Mouse (Mus musculus) yolk sac, embryonic 10.5 days (tissue): ENCODE measurements at regions not wholly inside any gene's neighbourhood (a gene's known extent, or its start where the extent isn't known, plus 50 kb on each side); places are given as distances from the start of the nearest gene placed in this dataset.

Experiments
- DNase-seq: peaks from one replicate; pipeline ENCODE4 v3.0.0-alpha.2; 2017; ENCODE audit warnings: low spot score

DNA sequence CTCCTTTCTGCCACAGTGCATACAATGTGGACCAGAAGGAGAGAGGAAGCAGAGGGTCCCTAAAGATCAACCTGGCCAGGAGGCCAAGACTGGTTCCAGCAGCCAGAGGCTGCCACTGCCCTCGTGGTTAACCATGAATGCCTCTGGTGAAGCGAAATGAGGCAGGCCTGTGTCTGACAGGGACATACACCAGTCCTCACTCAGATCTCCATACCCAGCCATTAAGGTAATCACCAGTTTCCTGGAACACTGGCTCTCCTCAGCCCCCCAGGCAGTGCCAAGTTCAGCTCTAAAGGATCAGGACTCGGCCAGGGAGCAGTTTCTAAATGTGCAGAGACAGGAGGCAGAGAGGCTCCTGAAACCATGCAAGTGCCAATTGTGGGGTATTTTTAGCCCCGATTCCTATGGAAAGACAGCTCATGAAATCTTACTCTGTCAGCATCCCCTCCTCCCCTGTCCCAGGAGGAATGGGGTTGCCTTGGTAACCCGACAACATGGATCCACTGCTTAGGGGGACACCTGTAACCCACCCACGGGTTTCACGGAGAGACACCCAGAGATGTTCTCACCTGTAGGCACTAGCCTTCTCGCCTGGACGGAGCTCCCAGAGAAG, 103.6 kb downstream of the Ier5 start:
- no peak for DNase-seq

DNA sequence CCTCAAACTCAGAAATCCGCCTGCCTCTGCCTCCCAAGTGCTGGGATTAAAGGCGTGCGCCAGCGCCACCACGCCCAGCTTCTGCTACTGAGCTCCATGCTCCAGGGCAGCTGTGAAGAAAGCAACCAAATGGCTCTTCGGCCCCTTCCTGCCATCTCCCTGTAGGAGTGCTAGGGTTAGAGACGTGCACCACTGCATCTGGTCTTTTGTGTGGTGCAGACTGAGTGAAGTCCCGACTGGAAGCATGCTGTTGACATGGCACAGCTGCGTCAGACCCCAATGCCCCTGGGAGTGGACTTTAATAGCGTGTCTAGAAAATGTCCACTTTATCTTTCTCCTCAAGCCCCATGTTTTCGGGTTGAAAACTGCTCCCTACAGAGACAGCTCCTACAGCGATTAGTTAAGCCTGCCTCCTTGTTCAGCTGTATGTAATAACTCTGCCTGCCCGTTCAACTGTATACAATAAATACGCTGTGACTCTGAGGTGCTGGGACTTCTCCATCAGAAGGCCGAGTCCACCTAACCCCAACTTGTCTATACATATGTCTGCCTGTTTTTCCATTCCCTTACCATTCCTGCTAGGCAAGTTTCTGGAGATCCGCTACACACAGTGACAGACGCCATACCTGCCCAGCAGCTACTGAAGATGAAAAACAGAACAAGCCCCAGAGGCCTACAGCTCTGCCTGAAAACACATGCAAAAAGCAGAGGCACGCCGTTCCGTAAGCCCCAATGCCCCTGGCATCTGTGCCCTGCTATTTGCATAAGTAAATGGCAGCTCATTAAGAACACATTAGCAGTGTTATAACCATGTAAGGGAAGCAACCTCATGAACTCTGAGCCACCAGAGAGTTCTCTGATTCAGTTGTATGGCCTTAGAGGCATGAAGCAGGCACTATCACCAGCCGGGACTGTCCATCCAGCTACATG, 105.2 kb downstream of the Ier5 start:
- no peak for DNase-seq

DNA sequence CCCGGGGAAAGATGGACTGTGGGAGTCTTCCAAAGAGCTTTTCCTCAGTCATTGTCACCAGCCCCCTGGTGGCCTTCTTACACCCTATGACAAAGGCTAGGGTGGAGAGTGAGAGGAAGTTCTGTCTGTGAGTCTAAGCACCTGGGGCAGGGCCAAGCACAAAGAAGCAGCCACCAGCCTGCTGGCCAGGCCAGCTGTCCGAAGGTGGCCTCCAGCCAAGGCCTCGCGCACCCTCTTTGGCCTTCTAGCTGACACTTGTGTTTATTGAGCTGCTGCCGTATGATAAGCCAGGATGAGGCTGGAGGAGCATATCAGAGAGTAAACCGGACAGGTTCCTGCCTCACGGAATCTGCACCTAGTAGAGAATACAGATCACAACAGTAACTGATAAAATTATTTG, 99.0 kb upstream of the Cacna1e start:
- DNase-seq = no peak

DNA sequence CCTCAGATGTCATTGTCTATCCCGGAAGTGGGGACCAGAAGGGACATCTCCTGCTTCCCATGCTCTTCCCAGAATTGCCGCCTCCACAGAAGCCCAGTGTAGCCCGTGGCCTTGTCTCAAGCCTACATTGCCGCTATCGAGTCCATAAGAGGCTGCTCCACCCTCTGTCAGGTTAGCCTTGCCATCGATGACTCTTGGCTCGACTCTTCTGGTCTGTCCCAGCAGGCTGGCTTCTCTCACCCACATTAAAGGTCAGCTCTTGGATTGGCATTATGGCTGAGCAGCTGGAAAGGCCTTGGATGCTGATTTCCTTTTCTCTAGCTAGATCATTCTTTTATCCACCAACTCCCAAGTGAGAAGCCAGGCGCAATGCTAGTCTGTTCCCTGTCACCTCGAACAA, 98.5 kb upstream of the Cacna1e start:
- no peak for DNase-seq

DNA sequence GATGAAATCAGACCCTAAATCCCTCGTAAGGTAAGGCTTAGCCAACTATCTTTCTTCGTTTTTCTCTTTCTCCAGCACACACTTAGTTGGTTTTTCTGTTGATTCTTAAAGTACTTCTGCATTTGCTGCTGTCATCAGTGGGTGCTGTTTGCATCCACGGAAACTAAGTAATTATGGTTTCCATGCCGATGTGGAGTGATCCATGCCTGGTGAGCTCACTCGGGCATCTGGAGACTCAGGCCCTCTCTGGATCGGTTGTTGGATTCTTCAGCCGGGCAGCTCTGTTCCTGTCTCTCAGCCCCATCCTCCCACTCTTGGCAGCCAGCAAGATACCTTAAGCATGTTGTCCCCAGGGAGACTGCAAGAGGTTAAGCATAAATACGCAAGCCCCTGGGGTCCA, 97.4 kb upstream of the Cacna1e start:
- DNase-seq = no peak

DNA sequence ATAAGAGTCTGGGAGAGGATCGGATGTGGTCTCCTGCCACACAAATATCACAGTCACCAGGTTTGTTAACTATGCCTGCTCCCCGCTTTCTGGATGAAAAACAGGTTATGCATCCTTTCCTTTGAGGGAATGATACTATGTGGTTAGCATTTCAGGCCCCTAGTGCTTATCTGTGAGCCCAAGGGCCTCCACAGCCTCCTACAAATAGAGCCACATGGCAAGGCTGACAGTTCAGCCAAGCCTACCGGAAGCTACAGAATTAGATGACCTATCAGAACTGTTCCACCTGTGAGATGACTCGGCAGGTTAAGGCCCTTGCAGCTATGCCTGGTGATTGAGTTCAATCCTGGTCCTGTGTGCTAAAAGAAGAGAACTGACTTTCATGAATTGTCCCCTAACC, 91.4 kb upstream of the Cacna1e start:
- DNase-seq = no peak

DNA sequence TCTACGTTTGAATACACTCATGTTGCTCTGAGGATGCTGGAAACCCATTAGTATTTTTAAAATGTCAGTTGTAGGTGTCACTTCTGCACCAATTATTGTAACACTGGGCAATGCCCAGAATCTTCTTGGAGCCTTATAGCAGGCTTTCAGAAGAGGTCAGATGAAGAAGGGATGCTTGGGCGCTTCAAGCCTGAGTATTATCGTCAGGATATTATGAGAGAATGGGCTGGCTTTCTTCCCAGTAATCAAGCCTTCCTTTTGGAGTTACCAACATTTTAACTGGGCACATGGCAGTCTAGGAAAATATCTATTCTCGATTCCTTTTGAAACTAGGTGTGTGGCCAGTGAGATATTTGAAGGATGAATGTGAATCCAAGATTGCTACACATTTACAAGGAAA, 77.0 kb upstream of the Cacna1e start:
- no peak for DNase-seq

DNA sequence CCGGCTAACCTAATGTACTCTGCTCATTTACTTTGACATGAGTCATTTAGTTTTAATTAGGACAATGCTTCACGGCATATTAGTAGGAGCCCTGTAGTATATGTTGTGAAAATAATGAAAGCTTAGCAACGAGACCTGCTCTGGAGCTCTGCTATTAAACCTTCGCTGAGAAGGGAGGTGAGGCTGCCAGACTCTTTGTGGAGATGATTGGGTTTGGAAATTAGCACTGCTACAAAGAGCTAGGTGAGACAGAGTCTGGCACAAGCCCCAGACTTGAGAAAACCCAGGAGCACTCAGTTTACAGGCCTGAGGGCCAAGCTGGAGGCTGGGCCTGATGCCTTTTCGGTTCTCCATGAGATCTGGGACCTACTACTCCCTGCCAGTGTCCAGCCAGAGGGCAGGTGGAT, 72.3 kb upstream of the Cacna1e start:
- no peak for DNase-seq

DNA sequence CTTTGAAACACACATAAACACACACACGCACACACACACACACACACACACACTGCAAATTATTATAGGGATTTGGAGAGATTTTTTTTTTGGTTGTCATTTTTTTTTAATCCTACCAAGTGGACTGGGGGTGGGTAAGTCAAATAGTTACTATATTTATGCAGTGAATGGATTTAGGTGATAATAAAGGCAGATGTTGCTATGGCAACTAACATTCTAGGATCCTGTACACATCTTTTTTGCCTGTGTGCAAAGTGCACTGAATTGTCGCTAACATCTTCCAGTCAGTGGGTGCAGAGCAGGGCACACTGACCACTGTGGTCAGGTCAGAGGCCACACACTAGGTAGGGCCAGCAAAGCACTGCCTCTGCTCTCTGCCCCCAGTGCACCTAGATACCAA, 68.4 kb upstream of the Cacna1e start:
- DNase-seq = no peak
